Mouse (Mus musculus): ENCODE data around the gene Arid3c.
"Not testable (repeated sequence)": the region's sequence is repeated elsewhere in the genome, so short reads cannot be mapped to it uniquely, and the experiment has no call there.

GRCm38 (mm10) chr4:41775840-41776239, 44.9 kb upstream of the Arid3c start:
- TF ChIP-seq POLR2A (IDR thresholded peaks at IDR 0.05; ENCODE audit: low read depth, low read length); CTCF (IDR thresholded peaks at IDR 0.05; ENCODE audit: extremely low read depth, insufficient read depth, insufficient read length, insufficient replicate concordance): not testable (repeated sequence)

Data from spleen, adult 2 months (tissue).